In genomic region chr2:22903947-22904346, GRCm38 (mm10) we compare ENCODE assay signal across 20 mouse cellular contexts.
"Had no signal": no experiment of that assay in that cellular context is flagged by ENCODE, and none has a peak within 500 bp of the region (broad histone marks: within the 10 kb centered on the region; RNA-seq: fewer than 3 reads in every experiment).

No protein-coding gene starts in this region.

- H3K9ac ChIP-seq: intestine, embryonic 15.5 days; kidney, embryonic 15.5 days; limb, embryonic 13.5 days; lung, embryonic 14.5 days had no signal

- H3K27me3 ChIP-seq: intestine, embryonic 15.5 days; kidney, embryonic 15.5 days; limb, embryonic 13.5 days; megakaryocyte, embryonic 14.5 days had no signal

- H3K9me3 ChIP-seq: intestine, embryonic 15.5 days; kidney, embryonic 15.5 days; limb, embryonic 10.5 days; limb, embryonic 13.5 days; megakaryocyte, embryonic 14.5 days had no signal

- H3K4me1 ChIP-seq: intestine, embryonic 15.5 days; kidney, embryonic 15.5 days; limb, embryonic 10.5 days; limb, embryonic 13.5 days had no signal

- H3K4me2 ChIP-seq: intestine, embryonic 15.5 days; kidney, embryonic 15.5 days; limb, embryonic 13.5 days; lung, embryonic 14.5 days; midbrain, embryonic 11.5 days had no signal

- H3K27ac ChIP-seq: intestine, embryonic 15.5 days; kidney, embryonic 15.5 days; limb, embryonic 10.5 days; limb, embryonic 13.5 days; macrophage; stomach, postnatal 0 days had no signal

- DNase-seq: kidney, adult 11 months; kidney, adult 8-10 months; kidney, postnatal 10 days; kidney, postnatal 4 days; lung, embryonic 14.5 days; midbrain, embryonic 14.5 days; right cerebral cortex, adult 18-20 months; right cerebral cortex, postnatal 14 days; right cerebral cortex, postnatal 4 days; thymus, adult 2 months; thymus, postnatal 36 days had no signal

- H3K4me3 ChIP-seq: intestine, embryonic 15.5 days; kidney, embryonic 15.5 days; limb, embryonic 10.5 days; limb, embryonic 13.5 days; megakaryocyte, embryonic 14.5 days had no signal

- ATAC-seq: intestine, embryonic 15.5 days; lung, postnatal 0 days had no signal
